Mouse (Mus musculus) thymus, postnatal 14 days (tissue): ENCODE results near the gene Ralbp1.

Source experiments
- DNase-seq: peaks from one replicate; pipeline ENCODE4 v3.0.0; 2021

Gene Ralbp1

GRCm38 (mm10) chr17:65885697-65886529, at the start of gene Ralbp1:
Gene Ralbp1 (minus strand): TSS chr17:65885798.
- peak; percentile 25 for DNase-seq

GRCm38 (mm10) chr17:65933741-65934140, 48.1 kb upstream of the Ralbp1 start:
- peak; percentile 49 for DNase-seq

GRCm38 (mm10) chr17:65931525-65931924, 45.9 kb upstream of the Ralbp1 start:
- peak; percentile 24 for DNase-seq

DNA sequence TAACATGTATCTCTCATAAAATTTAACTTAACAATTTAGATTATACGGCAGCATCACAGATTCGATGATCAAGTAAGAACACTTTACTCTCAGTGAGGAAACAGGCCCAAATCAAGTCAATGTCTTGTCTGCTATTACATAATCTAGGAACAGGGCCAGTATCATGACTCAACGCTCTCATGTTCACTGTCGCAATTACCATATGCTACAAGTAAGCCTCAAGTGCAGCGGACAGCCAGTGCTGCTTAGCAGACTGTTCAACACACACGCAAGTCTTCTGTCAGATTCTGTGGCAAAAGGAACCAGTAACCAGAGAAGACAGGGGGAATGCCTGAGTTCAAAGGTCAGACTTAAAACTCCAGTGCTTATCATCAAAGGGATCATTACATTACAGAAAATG, 45.4 kb upstream of the Ralbp1 start:
- no peak for DNase-seq

- DNase-seq, result no peak
Measured at GRCm38 (mm10) chr17:65930158-65930826, 44.7 kb upstream of the Ralbp1 start.

- DNase-seq, result peak; percentile 39
Measured at GRCm38 (mm10) chr17:65929319-65929978, 43.9 kb upstream of the Ralbp1 start.

GRCm38 (mm10) chr17:65927077-65927476, 41.5 kb upstream of the Ralbp1 start:
- no peak for DNase-seq

GRCm38 (mm10) chr17:65924218-65924617, 38.6 kb upstream of the Ralbp1 start:
- no peak for DNase-seq

- no peak for DNase-seq
Measured at GRCm38 (mm10) chr17:65921975-65922374, 36.4 kb upstream of the Ralbp1 start.

- no peak for DNase-seq
Measured at GRCm38 (mm10) chr17:65919235-65919634, 33.6 kb upstream of the Ralbp1 start.

DNA sequence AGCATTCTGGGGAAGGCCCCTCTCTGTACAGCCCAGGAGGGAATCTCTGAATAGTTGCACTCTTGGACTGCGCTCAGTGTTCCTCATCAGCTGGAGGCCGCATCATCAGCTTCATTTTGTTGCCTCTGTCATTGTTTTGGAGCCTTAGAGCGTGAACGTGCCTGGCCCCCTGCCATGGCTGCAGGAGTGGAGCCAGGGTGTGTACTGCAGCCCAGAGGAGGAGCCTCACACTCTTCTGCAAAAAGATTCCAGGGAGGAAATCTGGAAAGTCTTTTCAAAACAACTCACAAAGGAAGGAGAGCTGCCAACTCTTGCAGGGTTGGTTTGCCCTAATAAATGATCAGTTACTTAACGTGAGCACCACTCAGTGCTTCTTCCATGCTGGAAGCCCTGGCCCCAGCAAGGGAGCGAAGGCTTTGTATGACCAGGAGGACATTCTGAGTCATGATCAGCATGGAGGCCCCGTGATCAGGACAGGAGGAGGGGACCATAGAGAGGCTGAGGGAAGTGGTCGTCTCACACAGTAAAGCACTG, 30.6 kb upstream of the Ralbp1 start:
- DNase-seq, result no peak

DNA sequence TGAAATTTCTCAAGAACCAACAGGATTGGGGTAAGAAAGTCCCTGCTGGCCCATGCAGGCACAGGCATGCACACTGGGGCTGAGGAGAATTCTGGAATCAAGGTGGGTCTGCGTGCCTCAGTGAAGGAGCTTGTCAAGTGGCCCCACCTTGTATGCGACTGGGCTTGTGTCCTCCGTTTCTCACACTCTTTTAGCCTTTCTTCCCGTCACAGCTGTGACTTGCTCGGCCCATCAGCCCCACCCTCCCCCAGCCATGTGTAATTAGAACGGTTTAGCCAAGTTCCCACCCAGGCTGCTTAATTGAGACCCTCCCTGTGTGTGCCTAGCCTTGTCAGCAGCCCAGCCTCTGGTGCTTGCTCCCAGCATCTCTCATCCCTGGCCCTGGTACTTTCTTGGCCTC, 28.5 kb upstream of the Ralbp1 start:
- no peak for DNase-seq

DNA sequence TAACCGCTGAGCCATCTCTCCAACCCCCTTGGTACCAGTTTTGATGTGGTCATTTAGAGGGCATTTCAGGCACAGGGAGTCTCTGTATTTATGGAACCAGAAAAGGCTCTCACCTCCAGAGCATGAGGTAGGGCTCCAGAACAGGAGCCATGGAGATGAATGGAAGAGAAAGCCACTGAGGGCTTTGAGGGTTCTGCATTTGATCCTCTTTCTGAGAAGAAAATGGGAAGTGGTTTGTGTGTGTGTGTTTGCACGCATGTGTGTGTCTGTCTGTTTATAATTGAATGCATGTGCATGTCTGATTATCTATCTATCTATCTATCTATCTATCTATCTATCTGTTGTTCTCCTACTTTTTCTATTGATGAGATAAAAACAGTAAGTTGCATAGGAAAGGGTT, 26.6 kb upstream of the Ralbp1 start:
- DNase-seq, result no peak

DNA sequence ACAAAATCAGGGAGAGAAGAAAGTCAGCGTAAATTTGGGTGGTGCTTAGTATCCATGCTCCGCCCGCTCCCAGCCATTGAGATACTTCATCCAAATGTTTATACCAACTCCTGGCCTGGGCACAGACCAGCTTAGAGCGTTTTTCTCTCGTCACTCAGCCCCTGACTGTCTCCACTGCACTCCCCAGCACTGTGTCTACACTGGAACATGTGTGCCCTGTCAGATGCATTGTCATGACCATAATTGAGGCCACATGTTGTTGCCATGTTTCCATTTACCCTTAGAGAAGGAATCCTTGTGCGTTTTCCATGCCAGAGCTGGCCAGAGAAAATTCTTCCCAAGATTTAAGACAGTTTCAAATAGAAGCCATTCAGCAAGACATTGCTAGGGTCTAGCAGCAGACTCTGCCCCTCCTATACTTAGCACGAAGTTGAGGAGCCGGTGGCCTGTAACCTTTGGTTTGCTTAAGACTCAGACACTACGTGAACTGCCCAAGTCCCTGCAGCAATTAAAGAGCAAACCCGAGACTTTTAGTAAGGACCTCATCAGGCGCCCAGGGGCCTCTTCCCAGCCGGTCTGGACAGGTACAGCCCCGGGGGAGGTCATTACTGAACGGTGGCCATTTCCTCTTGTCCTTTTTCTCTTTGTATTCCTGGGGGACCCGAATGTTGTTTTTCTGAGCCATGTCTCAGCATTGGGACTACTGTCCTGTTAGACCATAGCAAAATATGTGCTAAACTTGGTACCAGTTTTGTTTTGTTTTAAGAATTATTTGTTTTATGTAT, 25.9 kb upstream of the Ralbp1 start:
- DNase-seq, result no peak

GRCm38 (mm10) chr17:65908270-65908669, 22.7 kb upstream of the Ralbp1 start:
- DNase-seq, result no peak

DNA sequence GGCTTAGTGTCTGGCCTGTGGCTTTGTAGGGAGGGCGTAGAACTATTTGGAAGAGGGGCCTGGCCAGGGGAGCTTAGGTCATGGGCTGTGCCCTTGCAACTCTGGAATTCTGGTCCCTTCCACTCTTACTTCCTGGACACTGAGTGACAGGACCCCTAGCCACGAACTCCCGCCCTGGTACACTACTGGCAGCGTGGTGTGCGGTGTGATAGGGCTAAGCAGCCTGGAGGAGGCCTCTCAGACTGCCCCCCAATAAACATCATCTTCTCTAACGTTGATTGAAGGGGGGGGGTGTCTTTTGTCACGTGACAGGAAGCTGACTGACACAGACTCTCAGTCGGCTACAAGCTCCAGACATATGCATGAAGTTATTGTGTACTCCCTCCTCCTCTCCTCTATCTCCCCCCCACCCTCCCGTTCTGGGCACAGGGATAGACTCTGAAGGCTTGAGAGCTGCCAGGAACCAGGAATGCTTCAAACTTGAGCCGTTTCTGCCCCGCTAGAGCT, 21.4 kb upstream of the Ralbp1 start:
- peak; percentile 63 for DNase-seq

- DNase-seq, result peak; percentile 41
Measured at GRCm38 (mm10) chr17:65906313-65906894, 20.8 kb upstream of the Ralbp1 start.

GRCm38 (mm10) chr17:65905241-65905640, 19.6 kb upstream of the Ralbp1 start:
- no peak for DNase-seq

DNA sequence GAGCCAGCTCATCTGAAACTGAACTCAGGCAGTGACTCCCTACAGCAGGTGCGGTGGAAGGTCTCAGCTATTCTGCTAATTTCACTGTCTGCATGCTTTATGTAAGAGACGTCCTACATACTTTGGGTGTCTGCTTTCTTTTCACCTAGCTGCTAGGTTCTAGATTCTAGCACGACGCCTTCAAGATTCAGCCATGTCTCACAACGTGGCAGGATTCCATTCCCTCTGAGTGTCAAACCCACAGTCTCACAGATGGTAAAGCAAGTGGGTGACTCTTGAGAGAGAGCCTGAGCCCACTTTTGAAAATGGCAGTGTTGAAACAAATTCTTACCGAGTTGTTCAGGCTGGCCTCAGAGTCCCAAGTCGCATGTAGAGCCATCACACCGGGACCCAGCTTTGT, 18.2 kb upstream of the Ralbp1 start:
- no peak for DNase-seq

GRCm38 (mm10) chr17:65903011-65903410, 17.4 kb upstream of the Ralbp1 start:
- no peak for DNase-seq

DNA sequence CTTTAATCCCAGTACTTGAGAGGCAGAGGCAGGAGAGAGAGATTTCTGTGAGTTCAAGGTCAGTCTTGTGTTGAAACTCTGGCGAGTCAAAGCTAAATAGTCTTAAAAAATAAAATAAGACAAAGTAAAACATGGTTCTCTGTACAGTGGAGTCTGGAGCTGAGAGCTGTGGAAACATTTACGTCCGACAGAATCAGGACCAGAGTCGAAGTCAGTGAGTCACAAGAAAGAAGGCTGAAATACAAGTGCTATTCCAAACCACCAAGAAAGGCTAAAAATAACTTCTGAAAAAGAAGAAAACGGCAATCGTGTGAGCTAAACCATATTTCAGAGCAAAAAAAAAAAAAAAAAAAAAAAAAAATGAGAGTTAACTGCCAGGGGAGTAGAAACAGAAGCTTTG, 16.7 kb upstream of the Ralbp1 start:
- DNase-seq, result no peak

- no peak for DNase-seq
Measured at GRCm38 (mm10) chr17:65896016-65896415, 10.4 kb upstream of the Ralbp1 start.
